Mouse (Mus musculus) heart, embryonic 12.5 days (tissue): ENCODE results near the gene Papolb. TPM values are rescaled to one million over a fixed set of nuclear protein-coding genes. Genes with fewer than 3 reads are reported as not detected.

Experiments used
- ATAC-seq: fragments of 200-750 bp; cut with Nextera tagmentation; 2 replicates; pipeline ENCODE4 v1.8.0; 2017; ENCODE audit warnings: moderate TSS enrichment, moderate library complexity; ENCODE audit not compliant: insufficient number of reproducible peaks, low FRiP score
- H3K27ac ChIP-seq: fragments of 300-500 bp; sonication (generic); 2 replicates; pipeline ENCODE4 v1.5.1; 2016; ENCODE audit warnings: mild to moderate bottlenecking, moderate library complexity; ENCODE audit not compliant: poor library complexity, severe bottlenecking
- H3K27me3 ChIP-seq: fragments of 300-500 bp; sonication (generic); replicated peaks from 2 replicates; pipeline ENCODE4 v1.6.1; 2016; ENCODE audit warnings: mild to moderate bottlenecking, moderate library complexity
- H3K36me3 ChIP-seq: fragments of 300-500 bp; sonication (generic); 2 replicates; pipeline ENCODE4 v1.6.1; 2016; ENCODE audit warnings: mild to moderate bottlenecking, moderate library complexity
- H3K4me1 ChIP-seq: fragments of 300-500 bp; sonication (generic); replicated peaks from 2 replicates; pipeline ENCODE4 v1.6.1; 2016; ENCODE audit warnings: mild to moderate bottlenecking
- H3K4me2 ChIP-seq: fragments of 300-500 bp; sonication (generic); 2 replicates; pipeline ENCODE4 v1.6.1; 2016; ENCODE audit warnings: mild to moderate bottlenecking, moderate library complexity
- H3K4me3 ChIP-seq: fragments of 300-500 bp; sonication (generic); 2 replicates; pipeline ENCODE4 v1.5.1; 2016; ENCODE audit warnings: mild to moderate bottlenecking
- H3K9ac ChIP-seq: fragments of 300-500 bp; sonication (generic); 2 replicates; pipeline ENCODE4 v1.6.1; 2016; ENCODE audit warnings: mild to moderate bottlenecking, moderate library complexity
- H3K9me3 ChIP-seq: fragments of 300-500 bp; sonication (generic); replicated peaks from 2 replicates; pipeline ENCODE4 v1.6.1; 2016; ENCODE audit warnings: mild to moderate bottlenecking, moderate library complexity
- WGBS: fragments of 180-500 bp; shearing (Covaris S2); methylation state at CpG from one replicate; pipeline ENCODE4 v1.1.7; 2016; 5-methylcytosine and 5-hydroxymethylcytosine counted together
- polyA plus RNA-seq: library from polyadenylated mRNA; unstranded; fragments of >200 nt; fragmentation: Nextera tagmentation; extraction: Ambion mirVana; gene quantifications from 2 replicates; pipeline ENCODE4 v1.2.1, GENCODE M21; 2016

The Papolb gene
- polyA plus RNA-seq, 1 experiment from 2014 or later: 0.33 TPM

GRCm38 (mm10) chr5:142493307-142493706, 36.6 kb downstream of the Papolb start:
- Histone ChIP-seq H3K4me3 (no peak overlapping the region), H3K27ac (no peak overlapping the region), H3K4me1 (peaks cover 17% of the 10 kb centered on the region), H3K9me3 (no peaks in the 10 kb centered on the region), H3K9ac (no peak overlapping the region), H3K36me3 (0 out of 2 replicates have a peak, but pooled peaks cover 3% of the 10 kb centered on the region), H3K27me3 (no peaks in the 10 kb centered on the region), H3K4me2 (no peak overlapping the region)
- ATAC-seq: no peak
- 85% methylated on average over 3 of the region's 3 CpGs for WGBS

- H3K4me3 ChIP-seq: no peak overlapping the region
- H3K27ac ChIP-seq: no peak overlapping the region
- H3K4me1 ChIP-seq: peaks cover 7% of the 10 kb centered on the region
- no peak overlapping the region for H3K4me2 ChIP-seq
- 70% methylated on average over 9 of the region's 9 CpGs for WGBS
- H3K27me3 ChIP-seq: no peaks in the 10 kb centered on the region
- no peak for ATAC-seq
- no peak overlapping the region for H3K9ac ChIP-seq
- H3K36me3 ChIP-seq: 0 out of 2 replicates have a peak, but pooled peaks cover 5% of the 10 kb centered on the region
- H3K9me3 ChIP-seq: no peaks in the 10 kb centered on the region
Observed at GRCm38 (mm10) chr5:142489955-142490707, 39.7 kb downstream of the Papolb start.

- H3K27ac ChIP-seq: no peak overlapping the region
- H3K4me1 ChIP-seq: no peaks in the 10 kb centered on the region; the same call in 1 of the 2 replicates
- 0 out of 2 replicates have a peak, but pooled peaks cover 3% of the 10 kb centered on the region for H3K36me3 ChIP-seq
- H3K9ac ChIP-seq: no peak overlapping the region
- H3K27me3 ChIP-seq: no peaks in the 10 kb centered on the region
- H3K9me3 ChIP-seq: no peaks in the 10 kb centered on the region
- WGBS: 68% methylated on average over 9 of the region's 9 CpGs
- no peak for ATAC-seq
- no peak overlapping the region for H3K4me3 ChIP-seq
- H3K4me2 ChIP-seq: no peak overlapping the region
Observed at GRCm38 (mm10) chr5:142486654-142487053, 43.2 kb downstream of the Papolb start.

- H3K27ac ChIP-seq: no peak overlapping the region
- H3K4me1 ChIP-seq: peaks cover 6% of the 10 kb centered on the region
- 0 out of 2 replicates have a peak, but pooled peaks cover 3% of the 10 kb centered on the region for H3K36me3 ChIP-seq
- 90% methylated on average over 5 of the region's 5 CpGs for WGBS
- no peak overlapping the region for H3K9ac ChIP-seq
- no peaks in the 10 kb centered on the region for H3K9me3 ChIP-seq
- ATAC-seq: no peak
- H3K27me3 ChIP-seq: no peaks in the 10 kb centered on the region
- no peak overlapping the region for H3K4me2 ChIP-seq
- no peak overlapping the region for H3K4me3 ChIP-seq
Observed at GRCm38 (mm10) chr5:142483581-142483980, 46.3 kb downstream of the Papolb start.

- no peak for ATAC-seq
- Histone ChIP-seq H3K27me3 (no peaks in the 10 kb centered on the region), H3K4me1 (peaks cover 10% of the 10 kb centered on the region), H3K9me3 (no peaks in the 10 kb centered on the region), H3K4me2 (no peak overlapping the region), H3K27ac (no peak overlapping the region), H3K9ac (no peak overlapping the region), H3K36me3 (0 out of 2 replicates have a peak, but pooled peaks cover 3% of the 10 kb centered on the region), H3K4me3 (no peak overlapping the region)
- WGBS: 49% methylated on average over 2 of the region's 2 CpGs
Observed at GRCm38 (mm10) chr5:142482512-142482911, 47.4 kb downstream of the Papolb start.

GRCm38 (mm10) chr5:142478829-142479435, 50.9 kb downstream of the Papolb start:
- Histone ChIP-seq H3K4me2 (peak overlapping the region; percentile 51), H3K4me3 (no peak overlapping the region), H3K36me3 (peaks cover 15% of the 10 kb centered on the region), H3K4me1 (peaks cover 10% of the 10 kb centered on the region), H3K27ac (no peak overlapping the region), H3K9ac (peak overlapping the region; percentile 41; the same call in 1 of the 2 replicates), H3K9me3 (no peaks in the 10 kb centered on the region), H3K27me3 (no peaks in the 10 kb centered on the region)
- ATAC-seq: peak; percentile 44; the same call in 1 of the 2 replicates
- WGBS: 31% methylated on average over 17 of the region's 17 CpGs

- no peak overlapping the region for H3K4me3 ChIP-seq
- peaks cover 15% of the 10 kb centered on the region for H3K36me3 ChIP-seq
Observed at GRCm38 (mm10) chr5:142477866-142478615, 51.8 kb downstream of the Papolb start.

GRCm38 (mm10) chr5:142477346-142477745, 52.5 kb downstream of the Papolb start:
- ATAC-seq: peak; percentile 30; the same call in 1 of the 2 replicates

More at GRCm38 (mm10) chr5:142477866-142478615, 51.8 kb downstream of the Papolb start:
- Histone ChIP-seq H3K9ac (no peak overlapping the region), H3K27me3 (no peaks in the 10 kb centered on the region), H3K4me1 (peaks cover 10% of the 10 kb centered on the region), H3K27ac (no peak overlapping the region), H3K9me3 (no peaks in the 10 kb centered on the region), H3K4me2 (no peak overlapping the region)
- ATAC-seq: no peak
- 83% methylated on average over 5 of the region's 5 CpGs for WGBS

More at GRCm38 (mm10) chr5:142477346-142477745, 52.5 kb downstream of the Papolb start:
- Histone ChIP-seq H3K4me1 (peaks cover 10% of the 10 kb centered on the region), H3K27me3 (no peaks in the 10 kb centered on the region), H3K36me3 (peaks cover 17% of the 10 kb centered on the region), H3K4me2 (no peak overlapping the region), H3K9me3 (no peaks in the 10 kb centered on the region), H3K9ac (no peak overlapping the region), H3K27ac (no peak overlapping the region), H3K4me3 (no peak overlapping the region)
- 81% methylated on average over 12 of the region's 12 CpGs for WGBS

Other genes starting within 250 kb of the Papolb start
- 5.8 and 7.2 TPM in 2 replicates for gene Foxk1, start 128.6 kb downstream of the Papolb start, polyA plus RNA-seq
- 7.3 and 9.9 TPM in 2 replicates for gene Ap5z1, start 66.1 kb downstream of the Papolb start, polyA plus RNA-seq
- gene Radil, start 21.0 kb upstream of the Papolb start, polyA plus RNA-seq: 9.4 and 10.8 TPM in 2 replicates
- gene Mmd2, start 78.7 kb upstream of the Papolb start, polyA plus RNA-seq: 0.18 and 0.32 TPM in 2 replicates
- 35.3 and 36.6 TPM in 2 replicates for gene Wipi2, start 97.6 kb upstream of the Papolb start, polyA plus RNA-seq
- gene Slc29a4, start 162.4 kb upstream of the Papolb start, polyA plus RNA-seq: 2.0 and 2.1 TPM in 2 replicates